Mouse (Mus musculus) macrophage (primary cell): ENCODE results near the gene Cacybp. TPM values are rescaled to one million over a fixed set of nuclear protein-coding genes. Genes with fewer than 3 reads are reported as not detected.

Source experiments
- H3K27ac ChIP-seq: fragments of 350-480 bp; formaldehyde crosslinking; 2 replicates; pipeline ENCODE4 v1.9.0; 2021
- H3K36me3 ChIP-seq: fragments of 350-480 bp; formaldehyde crosslinking; 2 replicates; pipeline ENCODE4 v1.9.0; 2021; ENCODE audit errors: inconsistent target
- H3K4me3 ChIP-seq: fragments of 350-480 bp; formaldehyde crosslinking; 2 replicates; pipeline ENCODE4 v1.9.0; 2021; ENCODE audit errors: inconsistent target
- H3K79me2 ChIP-seq: fragments of 350-480 bp; formaldehyde crosslinking; 2 replicates; pipeline ENCODE4 v1.9.0; 2021; ENCODE audit errors: inconsistent target
- WGBS: methylation state at CpG from one replicate; pipeline ENCODE4 v1.1.7; 2026; ENCODE audit warnings: inconsistent platforms; ENCODE audit not compliant: missing documents; 5-methylcytosine and 5-hydroxymethylcytosine counted together
- polyA plus RNA-seq: library from polyadenylated mRNA; stranded (reverse); fragments of 250-400 nt; gene quantifications from 3 replicates; pipeline ENCODE4 v1.2.4, GENCODE M21; 2018; ENCODE audit warnings: inconsistent platforms

Cacybp gene
- polyA plus RNA-seq, 1 experiment from 2014 or later: 123 TPM

DNA sequence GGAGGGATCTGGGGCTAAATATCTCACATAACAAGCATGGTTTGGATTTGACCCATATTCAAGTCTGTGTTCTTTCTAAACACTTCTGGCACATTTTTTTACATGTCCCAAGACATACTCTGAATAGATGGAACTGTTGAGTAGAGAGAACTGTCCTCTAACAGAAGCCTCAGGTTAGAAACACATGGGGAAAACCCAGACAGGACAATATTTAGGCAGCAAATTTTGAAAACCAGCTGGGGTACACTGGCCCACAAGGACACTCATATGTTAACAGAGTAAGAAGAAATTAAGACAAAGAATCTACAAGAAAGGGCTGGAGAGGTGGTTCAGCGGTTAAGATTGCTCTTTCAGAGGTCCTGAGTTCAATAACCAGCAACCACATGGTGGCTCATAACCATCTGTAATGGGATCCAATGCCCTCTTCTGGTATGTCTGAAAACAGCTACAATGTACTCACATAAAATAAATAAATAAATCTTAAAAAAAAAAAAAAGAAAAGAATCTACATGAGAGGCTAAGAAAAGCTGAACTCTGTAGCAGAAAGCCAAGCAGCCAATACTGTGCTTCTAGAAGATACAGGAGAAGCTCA is 26.3 kb upstream of the Cacybp start:
- Histone ChIP-seq H3K79me2 (no peaks in the 10 kb centered on the region), H3K4me3 (no peak overlapping the region), H3K36me3 (no peaks in the 10 kb centered on the region), H3K27ac (no peak overlapping the region)
- 100% methylated on average over 1 of the region's 1 CpGs for whole genome bisulfite sequencing

DNA sequence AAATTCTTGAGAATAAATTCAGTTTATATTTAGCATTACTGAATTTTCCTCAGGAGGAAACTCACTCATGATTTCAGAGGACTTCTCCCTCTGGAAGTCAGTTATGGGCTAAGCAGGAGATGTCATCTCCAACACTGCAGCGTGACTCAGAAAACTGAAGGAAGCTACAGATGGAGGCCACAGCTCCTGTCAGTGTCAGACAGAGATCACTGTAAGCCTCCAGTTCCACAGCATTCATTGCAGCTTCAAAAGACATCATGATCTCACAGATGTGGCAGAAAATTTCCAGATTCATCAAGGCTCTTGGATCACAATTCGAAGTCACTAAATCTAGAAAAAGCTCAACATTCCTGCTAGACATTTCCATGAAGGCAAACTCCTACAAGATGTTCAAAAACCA is 25.3 kb upstream of the Cacybp start:
- H3K4me3 ChIP-seq: no peak overlapping the region
- H3K36me3 ChIP-seq: no peaks in the 10 kb centered on the region
- no peak overlapping the region for H3K27ac ChIP-seq
- 96% methylated on average over 2 of the region's 2 CpGs for WGBS
- H3K79me2 ChIP-seq: no peaks in the 10 kb centered on the region

DNA sequence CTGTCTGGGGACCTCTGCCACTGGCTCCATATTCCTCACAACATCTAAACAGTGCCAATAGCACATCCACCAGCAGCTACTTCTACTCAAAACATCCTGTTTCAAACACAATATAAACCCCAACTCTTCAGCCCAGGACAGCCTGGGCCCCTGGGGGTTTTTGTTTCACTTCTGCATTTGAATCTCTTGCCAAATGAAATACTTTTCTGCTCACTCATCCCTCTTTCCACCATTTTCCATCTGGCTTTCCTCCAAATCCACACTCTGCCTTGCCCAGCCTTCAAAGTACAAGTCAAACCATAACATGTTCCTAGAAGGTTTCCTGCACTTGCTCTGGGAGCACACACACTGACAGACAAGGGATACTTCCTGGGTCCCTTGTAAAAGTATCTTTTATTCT is 21.2 kb upstream of the Cacybp start:
- Histone ChIP-seq H3K4me3 (no peak overlapping the region), H3K36me3 (no peaks in the 10 kb centered on the region), H3K27ac (peak overlapping the region; percentile 72), H3K79me2 (no peaks in the 10 kb centered on the region)

DNA sequence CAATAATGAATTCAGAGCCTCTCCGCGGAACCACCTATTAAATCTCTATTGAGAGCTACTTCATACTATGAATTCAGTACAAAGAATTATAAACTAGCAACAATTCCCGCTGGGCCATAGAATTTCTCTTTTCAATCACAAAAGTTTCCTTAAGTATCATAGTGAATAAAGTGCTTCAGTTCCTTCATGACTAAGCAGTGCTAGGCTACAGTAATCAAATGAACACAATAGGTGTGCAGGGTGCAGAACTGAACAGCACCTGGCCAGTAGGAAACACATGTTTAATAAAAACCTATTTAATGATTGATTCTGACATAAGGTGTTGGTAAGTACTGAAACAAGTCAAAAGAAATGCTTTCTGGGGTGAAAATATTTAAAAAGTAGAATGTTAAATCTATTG is 19.4 kb upstream of the Cacybp start:
- Histone ChIP-seq H3K79me2 (no peaks in the 10 kb centered on the region), H3K4me3 (no peak overlapping the region), H3K27ac (no peak overlapping the region), H3K36me3 (no peaks in the 10 kb centered on the region)
- 89% methylated on average over 3 of the region's 3 CpGs for WGBS

DNA sequence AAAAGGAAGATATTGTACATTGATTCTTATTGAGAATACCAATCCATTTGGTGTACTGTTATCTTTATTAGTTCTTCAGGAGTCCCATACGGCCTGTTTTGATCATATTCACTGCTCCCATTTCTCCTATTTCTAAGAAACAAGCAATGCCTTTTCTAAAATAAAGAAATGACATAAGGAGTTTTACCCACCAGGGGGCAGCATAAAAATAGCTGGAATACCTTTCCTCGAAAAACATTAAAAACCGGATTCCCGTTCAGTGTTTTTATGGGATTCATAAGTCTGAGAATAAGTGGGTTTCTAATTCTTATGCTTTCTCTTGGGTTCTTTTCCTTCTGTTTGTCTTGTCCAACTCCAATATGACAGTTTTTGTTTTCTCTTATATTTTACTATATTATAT is 18.3 kb upstream of the Cacybp start:
- no peak overlapping the region for H3K4me3 ChIP-seq
- no peaks in the 10 kb centered on the region for H3K36me3 ChIP-seq
- 74% methylated on average over 4 of the region's 4 CpGs for WGBS
- no peaks in the 10 kb centered on the region for H3K79me2 ChIP-seq
- no peak overlapping the region for H3K27ac ChIP-seq

DNA sequence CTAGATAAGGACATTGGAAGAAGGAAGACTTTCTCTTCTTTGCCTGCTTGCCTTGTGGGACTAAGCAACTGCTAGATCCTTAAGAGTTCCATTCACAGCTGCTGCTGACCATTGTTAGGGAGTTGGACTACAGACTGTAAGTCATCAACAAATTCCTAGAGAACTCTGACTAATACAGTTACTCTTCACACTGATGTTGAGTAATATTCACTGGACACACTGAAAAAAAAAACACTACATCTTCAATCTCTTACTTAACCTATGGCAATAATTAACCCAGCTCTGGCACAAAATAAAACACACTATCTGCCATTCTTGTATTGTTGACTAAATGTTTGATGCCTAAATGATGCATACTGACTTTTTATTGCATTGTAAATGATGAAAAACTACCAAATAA is 15.2 kb upstream of the Cacybp start:
- no peak overlapping the region for H3K4me3 ChIP-seq
- H3K27ac ChIP-seq: no peak overlapping the region
- H3K36me3 ChIP-seq: no peaks in the 10 kb centered on the region
- H3K79me2 ChIP-seq: no peaks in the 10 kb centered on the region

DNA sequence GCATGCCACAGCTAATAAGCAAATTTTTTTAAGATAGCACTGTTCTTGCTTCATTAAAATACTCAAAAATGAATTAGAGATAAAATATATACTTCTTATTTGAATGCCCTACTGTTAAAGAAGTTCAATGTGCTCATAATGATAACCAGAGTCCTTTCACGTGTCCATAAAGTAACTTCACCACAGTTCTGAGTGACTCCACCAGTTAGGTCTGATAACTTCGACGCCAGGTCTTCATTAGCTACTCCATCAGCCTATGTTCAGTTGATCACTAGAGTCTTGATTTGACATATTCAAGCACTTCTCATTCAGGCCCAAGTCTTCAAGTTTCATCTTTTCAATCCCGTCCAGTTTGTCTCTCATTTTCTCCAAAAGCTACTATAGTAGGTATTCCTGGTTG is 14.5 kb upstream of the Cacybp start:
- Histone ChIP-seq H3K79me2 (no peaks in the 10 kb centered on the region), H3K4me3 (no peak overlapping the region), H3K27ac (no peak overlapping the region), H3K36me3 (no peaks in the 10 kb centered on the region)
- 95% methylated on average over 4 of the region's 4 CpGs for WGBS

DNA sequence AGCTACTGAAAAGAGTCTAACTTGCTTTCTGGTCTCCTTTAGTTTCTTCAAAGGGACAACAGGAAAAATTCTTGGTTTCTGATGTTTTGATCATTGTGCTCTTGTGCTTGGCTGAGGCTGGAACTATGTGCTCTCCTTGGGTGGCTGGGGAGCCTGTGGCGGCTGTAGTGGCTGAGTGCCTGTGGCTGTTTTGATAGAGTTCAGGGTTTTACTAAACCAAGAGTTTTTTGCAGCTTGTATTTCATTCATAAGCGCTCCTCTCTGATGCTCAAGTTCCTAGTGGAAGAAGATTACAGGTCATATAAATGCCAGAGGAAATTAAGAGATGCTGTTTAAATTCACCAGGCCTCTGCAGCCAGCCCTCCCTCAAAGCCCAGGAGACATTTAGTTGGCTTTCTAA is 11.4 kb upstream of the Cacybp start:
- Histone ChIP-seq H3K4me3 (no peak overlapping the region), H3K79me2 (no peaks in the 10 kb centered on the region), H3K36me3 (no peaks in the 10 kb centered on the region), H3K27ac (no peak overlapping the region)
- 100% methylated on average over 2 of the region's 2 CpGs for WGBS

DNA sequence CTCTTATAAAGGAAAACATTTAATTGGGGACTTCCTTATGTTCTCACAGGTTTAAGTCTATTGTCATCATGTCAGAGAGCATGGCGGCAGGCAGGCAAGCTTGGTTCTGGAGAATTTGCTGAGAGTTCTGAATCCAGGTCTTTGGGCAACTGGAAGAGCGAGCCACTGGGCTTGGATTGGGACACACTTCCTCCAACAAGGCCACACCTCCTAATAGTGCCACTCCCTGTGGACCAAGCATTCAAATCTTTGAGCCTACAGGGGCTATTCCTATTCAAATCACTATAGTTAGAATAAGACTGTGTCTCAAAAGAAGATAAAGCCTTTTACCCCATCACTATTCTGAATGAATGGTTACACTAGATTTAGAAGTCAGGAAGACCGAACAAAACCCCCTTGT is 5.2 kb upstream of the Cacybp start:
- Histone ChIP-seq H3K79me2 (no peaks in the 10 kb centered on the region), H3K4me3 (no peak overlapping the region), H3K27ac (no peak overlapping the region), H3K36me3 (no peaks in the 10 kb centered on the region)
- 95% methylated on average over 3 of the region's 3 CpGs for WGBS

DNA sequence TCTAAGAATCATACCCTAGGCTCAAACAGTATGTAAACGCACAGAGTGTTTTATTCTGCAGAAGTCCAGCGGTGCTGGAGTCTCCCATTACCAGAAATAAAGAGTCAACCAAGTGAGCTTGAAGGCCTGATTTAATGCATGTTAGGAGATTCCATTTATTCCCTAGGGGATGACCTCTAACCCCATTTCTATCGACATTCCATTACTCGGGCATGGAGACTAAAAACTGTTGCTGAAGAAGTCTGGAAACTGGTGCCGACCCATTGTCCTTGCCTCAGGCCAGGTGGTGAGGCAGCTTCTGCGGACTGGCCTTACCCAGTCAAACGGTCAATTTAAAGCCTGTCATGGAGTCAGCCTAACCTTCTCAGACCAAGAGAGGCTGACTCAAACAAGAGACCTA is 1.5 kb upstream of the Cacybp start:
- Histone ChIP-seq H3K27ac (no peak overlapping the region), H3K4me3 (no peak overlapping the region; the same call in 1 of the 2 replicates), H3K36me3 (no peaks in the 10 kb centered on the region), H3K79me2 (peaks cover 30% of the 10 kb centered on the region)
- WGBS: 99% methylated on average over 7 of the region's 7 CpGs

DNA sequence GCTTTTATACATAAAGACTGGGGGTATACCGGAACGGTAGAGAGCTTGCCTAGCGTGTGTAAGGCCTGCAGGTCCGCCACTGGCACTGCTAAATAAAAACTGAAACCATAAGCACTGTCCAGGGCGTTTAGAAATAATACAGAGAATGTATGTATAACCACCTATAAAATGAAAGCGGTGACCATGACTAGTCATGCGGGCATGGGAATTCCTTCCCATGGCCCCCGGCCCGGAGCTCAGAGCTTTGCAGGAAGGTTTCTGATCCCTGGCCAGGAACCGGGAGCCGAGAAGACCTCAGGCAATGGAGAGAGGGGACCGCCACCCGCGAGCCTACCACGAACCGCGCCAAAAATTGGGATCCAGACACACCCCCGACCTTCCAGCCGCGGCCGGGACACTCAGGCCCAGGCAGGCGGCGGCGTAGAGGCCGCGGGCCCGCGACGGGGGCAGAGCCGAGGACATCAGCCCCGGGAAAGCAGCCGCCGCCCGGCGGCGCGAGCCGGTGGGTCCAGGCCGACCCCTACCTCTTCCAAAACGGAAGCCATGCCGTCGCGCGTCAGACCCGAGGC is 468 bp downstream of the Cacybp start:
- WGBS: under 1% methylated on average over 39 of the region's 45 CpGs
- H3K4me3 ChIP-seq: peak overlapping the region; percentile 88
- H3K36me3 ChIP-seq: peaks cover 10% of the 10 kb centered on the region
- H3K27ac ChIP-seq: peak overlapping the region; percentile 71
- H3K79me2 ChIP-seq: peaks cover 50% of the 10 kb centered on the region

DNA sequence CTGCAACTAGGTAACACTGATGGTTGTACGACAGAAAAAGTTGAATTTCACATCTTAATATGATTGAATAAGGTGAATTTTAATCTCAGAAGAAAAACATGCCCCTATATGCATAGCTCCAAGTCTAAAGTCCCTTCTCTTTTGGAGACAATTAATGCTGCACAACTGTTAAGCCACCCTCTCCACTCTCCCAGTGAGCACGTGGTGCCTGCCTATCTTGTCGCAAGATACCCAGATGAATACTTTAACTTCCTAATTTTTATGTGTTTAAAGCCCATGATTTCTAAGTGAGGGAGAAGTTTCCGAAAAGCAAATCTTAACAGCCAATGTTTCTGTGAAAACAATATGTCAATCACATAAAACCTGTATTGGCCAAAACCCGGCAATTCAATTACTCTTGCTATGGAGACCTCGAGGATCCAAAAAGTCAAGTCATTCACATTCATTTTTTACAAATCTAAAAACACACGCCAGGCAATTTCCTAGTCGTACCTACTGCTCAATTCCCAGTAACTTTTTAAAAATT is 1.0 kb downstream of the Cacybp start:
- Histone ChIP-seq H3K79me2 (peaks cover 55% of the 10 kb centered on the region), H3K27ac (peak overlapping the region; percentile 71), H3K4me3 (peak overlapping the region; percentile 88), H3K36me3 (peaks cover 16% of the 10 kb centered on the region)
- 3% methylated on average over 8 of the region's 8 CpGs for WGBS

DNA sequence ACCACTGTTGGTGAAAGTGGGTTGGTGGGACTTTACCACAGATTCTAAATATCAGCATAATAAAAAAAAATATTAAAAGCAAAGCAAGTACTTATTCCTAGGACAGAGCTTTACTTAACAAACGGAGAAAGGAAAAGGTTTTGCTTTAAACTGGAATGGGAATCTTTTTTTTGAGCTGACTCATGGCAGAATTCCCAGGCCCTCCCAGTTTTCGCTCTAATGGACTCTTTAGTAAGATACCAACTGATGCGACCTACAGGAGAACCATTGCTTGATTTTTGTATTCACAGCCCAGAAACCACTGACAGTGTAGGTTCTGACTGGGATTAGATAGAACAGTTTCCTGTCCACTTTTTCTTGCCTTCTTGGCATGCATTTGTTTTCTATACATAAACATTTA is 2.1 kb downstream of the Cacybp start:
- Histone ChIP-seq H3K36me3 (peaks cover 25% of the 10 kb centered on the region), H3K79me2 (peaks cover 65% of the 10 kb centered on the region), H3K4me3 (no peak overlapping the region; the same call in 1 of the 2 replicates), H3K27ac (no peak overlapping the region)
- 87% methylated on average over 3 of the region's 3 CpGs for WGBS

DNA sequence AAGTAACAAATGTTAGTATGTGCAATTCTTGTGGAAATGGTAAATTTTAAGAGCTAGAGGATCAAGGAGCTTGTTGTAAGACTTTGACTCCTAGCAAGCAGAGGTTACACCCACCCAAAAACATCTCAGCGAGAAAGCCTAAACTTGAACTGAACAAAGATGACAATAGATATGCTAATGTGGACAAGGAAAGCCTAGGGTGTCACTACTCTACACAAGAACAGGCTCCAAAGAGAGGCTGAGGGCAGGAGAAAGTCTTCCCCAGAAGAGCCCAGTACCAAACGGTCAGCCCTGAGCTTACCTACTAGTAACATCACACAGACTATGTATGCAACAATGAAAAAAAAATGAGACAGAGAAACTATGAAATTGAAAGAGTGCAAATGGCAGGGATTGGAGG is 2.8 kb downstream of the Cacybp start:
- no peak overlapping the region for H3K4me3 ChIP-seq

DNA sequence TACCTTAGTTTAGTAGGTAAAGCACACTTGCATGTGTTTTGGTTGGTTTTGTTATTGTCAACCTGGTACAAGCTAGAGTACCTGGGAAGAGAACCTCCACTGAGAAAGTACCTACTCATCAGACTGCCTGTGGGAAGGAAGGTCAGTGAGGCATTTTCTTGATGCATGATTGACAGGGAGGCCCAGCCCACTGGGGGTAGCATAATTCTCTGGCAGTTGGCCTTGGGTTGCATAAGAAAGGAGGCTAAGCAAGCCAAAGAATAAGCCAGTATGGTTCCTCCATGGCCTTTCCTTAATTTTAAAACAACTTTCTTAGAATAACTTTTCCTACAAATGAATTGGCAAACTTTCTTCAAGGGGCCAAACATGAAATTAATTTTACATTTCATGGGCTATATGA is 7.2 kb downstream of the Cacybp start:
- H3K27ac ChIP-seq: no peak overlapping the region
- peaks cover 69% of the 10 kb centered on the region for H3K36me3 ChIP-seq
- H3K4me3 ChIP-seq: no peak overlapping the region
- H3K79me2 ChIP-seq: peaks cover 71% of the 10 kb centered on the region

More for the DNA sequence above, 2.8 kb downstream of the Cacybp start:
- H3K79me2 ChIP-seq: peaks cover 72% of the 10 kb centered on the region
- WGBS: 94% methylated on average over 2 of the region's 2 CpGs
- H3K27ac ChIP-seq: no peak overlapping the region
- H3K36me3 ChIP-seq: peaks cover 32% of the 10 kb centered on the region

DNA sequence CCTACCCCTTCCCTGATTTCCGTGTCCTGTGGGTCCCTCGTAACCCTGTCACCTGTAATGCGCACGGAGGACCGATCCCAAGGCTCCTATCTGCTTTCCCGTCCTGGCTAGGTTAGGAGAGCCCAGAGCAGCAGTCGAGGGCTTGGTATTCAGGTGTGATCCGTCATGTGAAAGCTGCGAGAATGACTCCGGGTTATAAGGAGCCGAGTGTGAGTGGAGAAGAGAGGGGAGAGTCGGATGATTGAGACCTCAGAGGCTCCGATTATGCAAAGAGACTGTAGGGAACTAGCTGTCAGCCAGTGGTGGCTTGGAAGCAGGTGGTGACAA is 17.4 kb downstream of the Cacybp start:
- WGBS: 1% methylated on average over 13 of the region's 13 CpGs

More for the DNA sequence above, 17.4 kb downstream of the Cacybp start:
- peak overlapping the region; percentile 68 for H3K27ac ChIP-seq
- H3K4me3 ChIP-seq: peak overlapping the region; percentile 99
- H3K79me2 ChIP-seq: peaks cover 29% of the 10 kb centered on the region
- H3K36me3 ChIP-seq: peaks cover 18% of the 10 kb centered on the region
